Mouse (Mus musculus) adrenal gland, adult 18-20 months (tissue): ENCODE data around the gene Krt42. TPM values are rescaled to one million over a fixed set of nuclear protein-coding genes. Genes with fewer than 3 reads are reported as not detected.

Experiments
- total RNA-seq, 2 experiments: library from RNA; stranded (reverse); gene quantifications; 1 replicate in 1 of 2; 2 replicates in 1 of 2; pipeline ENCODE4 v1.2.3; 2021

Krt42 gene
- total RNA-seq, 2 experiments from 2014 or later, result not detected

Other genes with a start within 250 kb of the Krt42 start
- not detected for gene Krt33b, start 240.0 kb downstream of the Krt42 start, total RNA-seq
- gene Krt34, start 228.3 kb downstream of the Krt42 start, total RNA-seq, result not detected
- not detected for gene Krt31, start 219.3 kb downstream of the Krt42 start, total RNA-seq
- not detected for gene Krt32, start 181.6 kb downstream of the Krt42 start, total RNA-seq
- not detected for gene Krt35, start 173.6 kb downstream of the Krt42 start, total RNA-seq
- gene Krt36, start 164.2 kb downstream of the Krt42 start, total RNA-seq, result under 1 TPM; 0.43 to 0.51 TPM
- gene Krt13, start 148.3 kb downstream of the Krt42 start, total RNA-seq, result not detected
- not detected for gene Krt15, start 133.9 kb downstream of the Krt42 start, total RNA-seq
- gene Krt19, start 121.2 kb downstream of the Krt42 start, total RNA-seq, result 1 to 10 TPM; 2.2 to 5.9 TPM
- not detected for gene Krt9, start 76.6 kb downstream of the Krt42 start, total RNA-seq
- under 1 TPM in 1 of 2 experiments, not detected in 1; 0.54 TPM for gene Krt14, start 62.3 kb downstream of the Krt42 start, total RNA-seq
- gene Krt16, start 21.0 kb downstream of the Krt42 start, total RNA-seq, result not detected
- gene Krt17, start 8.8 kb downstream of the Krt42 start, total RNA-seq, result not detected
- gene Eif1, start 50.0 kb upstream of the Krt42 start, total RNA-seq, result 1,000 to 10,000 TPM; 1,436 to 1,462 TPM
- not detected for gene Gast, start 64.5 kb upstream of the Krt42 start, total RNA-seq
- gene Hap1, start 86.3 kb upstream of the Krt42 start, total RNA-seq, result 10 to 100 TPM; 46.9 to 49.7 TPM
- gene Jup, start 127.9 kb upstream of the Krt42 start, total RNA-seq, result 10 to 100 TPM; 55.3 to 64.5 TPM
- gene P3h4, start 145.0 kb upstream of the Krt42 start, total RNA-seq, result 10 to 100 TPM; 26.3 to 33.5 TPM
- gene Fkbp10, start 145.8 kb upstream of the Krt42 start, total RNA-seq, result 10 to 100 TPM; 13.4 to 19.0 TPM
- gene Nt5c3b, start 171.9 kb upstream of the Krt42 start, total RNA-seq, result 10 to 100 TPM; 45.6 to 50.0 TPM
- gene Klhl10, start 172.0 kb upstream of the Krt42 start, total RNA-seq, result under 1 TPM; 0.67 to 0.96 TPM
- gene Klhl11, start 202.9 kb upstream of the Krt42 start, total RNA-seq, result 10 to 100 TPM; 51.5 to 58.3 TPM